ENCODE assay signal across 9 mouse cellular contexts in genomic region chr5:38308873-38309272, GRCm38 (mm10). TPM values are rescaled to one million over a fixed set of nuclear protein-coding genes. Genes with fewer than 3 reads are reported as not detected.
DNase-seq lines count a peak whose midpoint lies in the region; ATAC-seq lines count a peak whose summit lies in the region.
"Had no signal": no experiment of that assay in that cellular context is flagged by ENCODE, and none has a peak within 500 bp of the region (broad histone marks: within the 10 kb centered on the region; RNA-seq: fewer than 3 reads in every experiment).

No protein-coding gene starts in this region.

- no peak overlapping the region for H3K4me2 ChIP-seq in midbrain, embryonic 16.5 days (ENCODE audit: low read length)
- H3K4me2 ChIP-seq in stomach, embryonic 15.5 days = no peak overlapping the region
- H3K4me2 ChIP-seq: embryonic facial prominence, embryonic 15.5 days had no signal

- H3K9ac ChIP-seq in midbrain, embryonic 16.5 days (ENCODE audit: low read depth, low read length) = no peak overlapping the region
- no peak overlapping the region for H3K9ac ChIP-seq in stomach, embryonic 15.5 days
- H3K9ac ChIP-seq: embryonic facial prominence, embryonic 15.5 days had no signal

- no peak overlapping the region for H3K4me3 ChIP-seq in midbrain, embryonic 10.5 days
- H3K4me3 ChIP-seq in midbrain, embryonic 16.5 days (ENCODE audit: low read depth, low read length) = no peak overlapping the region
- H3K4me3 ChIP-seq in stomach, embryonic 15.5 days (replicated peaks) = no peak overlapping the region
- H3K4me3 ChIP-seq: embryonic facial prominence, embryonic 15.5 days had no signal

- 52% methylated on average over 5 of the region's 5 CpGs for WGBS in midbrain, embryonic 10.5 days
- WGBS in midbrain, embryonic 16.5 days = 53% methylated on average over 5 of the region's 5 CpGs
- 49% methylated on average over 5 of the region's 5 CpGs for WGBS in stomach, embryonic 15.5 days

- ATAC-seq in midbrain, embryonic 16.5 days = no peak
- ATAC-seq in stomach, embryonic 15.5 days (ENCODE audit: insufficient read depth, low FRiP score, low read depth) = 0 out of 2 replicates have a peak, but pooled peaks have one; percentile 25

- peaks cover 16% of the 10 kb centered on the region for H3K27me3 ChIP-seq in midbrain, embryonic 10.5 days (ENCODE audit: low read depth, poor library complexity, severe bottlenecking)
- no peaks in the 10 kb centered on the region for H3K27me3 ChIP-seq in midbrain, embryonic 16.5 days (ENCODE audit: control insufficient read depth, insufficient read depth, low read depth, low read length)
- no peaks in the 10 kb centered on the region; the same call in 1 of the 2 replicates for H3K27me3 ChIP-seq in stomach, embryonic 15.5 days (replicated peaks)
- H3K27me3 ChIP-seq: embryonic facial prominence, embryonic 15.5 days had no signal

- H3K36me3 ChIP-seq in midbrain, embryonic 10.5 days = no peaks in the 10 kb centered on the region
- no peaks in the 10 kb centered on the region for H3K36me3 ChIP-seq in midbrain, embryonic 16.5 days (ENCODE audit: control insufficient read depth, insufficient read depth, low read length)
- H3K36me3 ChIP-seq in stomach, embryonic 15.5 days = no peaks in the 10 kb centered on the region
- H3K36me3 ChIP-seq: embryonic facial prominence, embryonic 15.5 days had no signal

- intact Hi-C loops in left cerebral cortex, postnatal 14 days (cut with DNase I) = loop anchor here (2.0 to 5.0 kb wide), 3 partner anchors 162 to 323 kb away; no protein-coding TSS in a partner anchor

- no peaks in the 10 kb centered on the region for H3K9me3 ChIP-seq in midbrain, embryonic 10.5 days (replicated peaks)
- H3K9me3 ChIP-seq in midbrain, embryonic 16.5 days (replicated peaks; ENCODE audit: control insufficient read depth, low read length, poor library complexity, severe bottlenecking) = no peaks in the 10 kb centered on the region
- H3K9me3 ChIP-seq in stomach, embryonic 15.5 days = no peaks in the 10 kb centered on the region
- H3K9me3 ChIP-seq: embryonic facial prominence, embryonic 15.5 days had no signal

- H3K27ac ChIP-seq in midbrain, embryonic 10.5 days (replicated peaks) = no peak overlapping the region
- H3K27ac ChIP-seq in midbrain, embryonic 16.5 days (ENCODE audit: low read length) = no peak overlapping the region
- H3K27ac ChIP-seq in stomach, embryonic 15.5 days = no peak overlapping the region
- H3K27ac ChIP-seq: embryonic facial prominence, embryonic 15.5 days had no signal

- peak; percentile 57 for DNase-seq in midbrain, embryonic 10.5 days (ENCODE audit: low spot score)
- DNase-seq in adrenal gland, adult 18-20 months (ENCODE audit: low spot score in 2 of 2) = peak; percentile 42 to 45
- peak; percentile 82 for DNase-seq in embryo, embryonic 10.5 days (ENCODE audit: low spot score)
- peak; percentile 69 for DNase-seq in induced T-regulatory cell, adult 2 months (ENCODE audit: low read depth)
- DNase-seq in left cerebral cortex, postnatal 14 days (ENCODE audit: low spot score in 2 of 2) = peak; percentile 45 to 58
- peak; percentile 63 for DNase-seq in mesoderm, embryonic 11.5 days (ENCODE audit: low read depth, low spot score)

- H3K4me1 ChIP-seq in midbrain, embryonic 10.5 days = peaks cover 5% of the 10 kb centered on the region; the same call in 1 of the 2 replicates
- H3K4me1 ChIP-seq in midbrain, embryonic 16.5 days (ENCODE audit: control insufficient read depth, insufficient read depth, low read length) = no peaks in the 10 kb centered on the region
- no peaks in the 10 kb centered on the region for H3K4me1 ChIP-seq in stomach, embryonic 15.5 days
- H3K4me1 ChIP-seq: embryonic facial prominence, embryonic 15.5 days had no signal

RNA-seq across cellular contexts. Expression of gene Drd5, which starts 10.3 kb away (rescaled TPM):
- 0.10 TPM in 1 of 2 replicates, not detected in the other for polyA plus RNA-seq in midbrain, embryonic 10.5 days (2016; fragmentation: Nextera tagmentation; extraction: Ambion mirVana)
- 0.82 and 0.90 TPM in 2 replicates for polyA plus RNA-seq in midbrain, embryonic 16.5 days (2015; fragmentation: Nextera tagmentation; extraction: Ambion mirVana)
- total RNA-seq in adrenal gland, adult 18-20 months (2021) = not detected
- 1 to 10 TPM; 1.8 to 2.6 TPM for total RNA-seq in left cerebral cortex, postnatal 14 days (2021)
- not detected in 2 replicates for polyA plus RNA-seq in stomach, embryonic 15.5 days (2015; fragmentation: Nextera tagmentation; extraction: Ambion mirVana)
- polyA plus RNA-seq: embryonic facial prominence, embryonic 15.5 days had no signal

RNA-seq across cellular contexts. Expression of gene Otop1, which starts 33.1 kb away (rescaled TPM):
- polyA plus RNA-seq in midbrain, embryonic 10.5 days (2016; fragmentation: Nextera tagmentation; extraction: Ambion mirVana) = 0.10 TPM in 1 of 2 replicates, not detected in the other
- polyA plus RNA-seq in midbrain, embryonic 16.5 days (2015; fragmentation: Nextera tagmentation; extraction: Ambion mirVana) = 0.11 TPM in 1 of 2 replicates, not detected in the other
- total RNA-seq in adrenal gland, adult 18-20 months (2021) = 10 to 100 TPM; 38.4 to 96.2 TPM
- total RNA-seq in left cerebral cortex, postnatal 14 days (2021) = not detected
- polyA plus RNA-seq in stomach, embryonic 15.5 days (2015; fragmentation: Nextera tagmentation; extraction: Ambion mirVana) = not detected in 2 replicates
- polyA plus RNA-seq: embryonic facial prominence, embryonic 15.5 days had no signal

RNA-seq across cellular contexts. Expression of gene Tmem128, which starts 48.9 kb away (rescaled TPM):
- 83.3 and 89.2 TPM in 2 replicates for polyA plus RNA-seq in midbrain, embryonic 10.5 days (2016; fragmentation: Nextera tagmentation; extraction: Ambion mirVana)
- polyA plus RNA-seq in midbrain, embryonic 16.5 days (2015; fragmentation: Nextera tagmentation; extraction: Ambion mirVana) = 92.9 and 94.6 TPM in 2 replicates
- 10 to 100 TPM; 36.1 to 39.2 TPM for total RNA-seq in adrenal gland, adult 18-20 months (2021)
- total RNA-seq in left cerebral cortex, postnatal 14 days (2021) = 10 to 100 TPM; 36.1 to 38.0 TPM
- polyA plus RNA-seq in stomach, embryonic 15.5 days (2015; fragmentation: Nextera tagmentation; extraction: Ambion mirVana) = 67.1 and 70.1 TPM in 2 replicates
